In genomic region chr12:107085906-107086655, GRCm38 (mm10) we compare ENCODE assay signal across 8 mouse cellular contexts.
DNase-seq lines count a peak whose midpoint lies in the region; ATAC-seq and TF ChIP-seq lines count a peak whose summit lies in the region.

No protein-coding gene starts in this region.

- intact Hi-C loops in heart, postnatal 10 days (cut with DNase I) = loop anchor here (2.0 kb wide), 1 partner anchor 913 kb away; no protein-coding TSS in a partner anchor

- no peak overlapping the region for H3K9ac ChIP-seq in forebrain, embryonic 14.5 days (ENCODE audit: low read length)
- H3K9ac ChIP-seq in liver, postnatal 0 days (replicated peaks) = no peak overlapping the region

- peak; percentile 29; the same call in 1 of the 2 replicates for TF ChIP-seq CTCF in liver, postnatal 0 days (IDR thresholded peaks at IDR 0.05; ENCODE audit: low read depth)

- no peak overlapping the region for H3K4me3 ChIP-seq in forebrain, embryonic 14.5 days (ENCODE audit: low read depth, low read length)
- no peak overlapping the region for H3K4me3 ChIP-seq in liver, postnatal 0 days (ENCODE audit: low read depth, low read length)

- H3K36me3 ChIP-seq in forebrain, embryonic 14.5 days (ENCODE audit: control insufficient read depth, insufficient read depth, low read length) = no peaks in the 10 kb centered on the region
- no peaks in the 10 kb centered on the region for H3K36me3 ChIP-seq in liver, postnatal 0 days (replicated peaks; ENCODE audit: insufficient read depth, low read length)

- peak overlapping the region; percentile 59; the same call in 1 of the 2 replicates for H3K27ac ChIP-seq in forebrain, embryonic 14.5 days (ENCODE audit: low read depth, low read length)
- H3K27ac ChIP-seq in liver, postnatal 0 days (ENCODE audit: low read depth) = no peak overlapping the region

- peaks cover 26% of the 10 kb centered on the region for H3K4me1 ChIP-seq in forebrain, embryonic 14.5 days (ENCODE audit: control insufficient read depth, insufficient read depth, low read length)
- no peaks in the 10 kb centered on the region for H3K4me1 ChIP-seq in liver, postnatal 0 days (ENCODE audit: insufficient read depth)

- peak overlapping the region; percentile 29; the same call in 1 of the 2 replicates for H3K4me2 ChIP-seq in forebrain, embryonic 14.5 days (ENCODE audit: low read length)
- no peak overlapping the region for H3K4me2 ChIP-seq in liver, postnatal 0 days (ENCODE audit: low read depth, low read length)

- TF ChIP-seq EP300 in liver, postnatal 0 days (IDR thresholded peaks at IDR 0.05; ENCODE audit: low read depth) = no peak

- H3K27me3 ChIP-seq in forebrain, embryonic 14.5 days (replicated peaks; ENCODE audit: control insufficient read depth, insufficient read depth, low read length) = no peaks in the 10 kb centered on the region
- no peaks in the 10 kb centered on the region for H3K27me3 ChIP-seq in liver, postnatal 0 days (ENCODE audit: insufficient read depth, low read length)

- H3K9me3 ChIP-seq in forebrain, embryonic 14.5 days (replicated peaks; ENCODE audit: control insufficient read depth, low read length) = no peaks in the 10 kb centered on the region
- H3K9me3 ChIP-seq in liver, postnatal 0 days (ENCODE audit: low read length) = no peaks in the 10 kb centered on the region

- ATAC-seq in forebrain, embryonic 14.5 days = peak; percentile 62
- no peak for ATAC-seq in liver, postnatal 0 days

- peak; percentile 56 to 64 for DNase-seq in heart, postnatal 10 days
- DNase-seq in heart, adult 11 months = no peak
- peak; percentile 51 for DNase-seq in adrenal gland, postnatal 25 days
- peak; percentile 85 for DNase-seq in forebrain, embryonic 14.5 days (ENCODE audit: low spot score)
- peak; percentile 64 for DNase-seq in kidney, postnatal 10 days
- no peak for DNase-seq in liver, postnatal 0 days
- DNase-seq in retina, adult 2 months (ENCODE audit: low read depth, low spot score) = peak; percentile 6
- DNase-seq in B cell, adult 2 months = no peak

- 28% methylated on average over 16 of the region's 16 CpGs for WGBS in forebrain, embryonic 14.5 days
- 49% methylated on average over 16 of the region's 16 CpGs for WGBS in liver, postnatal 0 days (ENCODE audit: insufficient replicate concordance)

Comparison
In these comparisons a context has a peak if more than half of its experiments do, and no peak if none do; other contexts are left out.
1. DNase-seq: peak in heart, postnatal 10 days (2 of 2), adrenal gland, postnatal 25 days (single experiment), forebrain, embryonic 14.5 days (single experiment), kidney, postnatal 10 days (single experiment) and retina, adult 2 months (single experiment); none in heart, adult 11 months (single experiment), liver, postnatal 0 days (single experiment) and B cell, adult 2 months (0 of 2).